Mouse (Mus musculus) midbrain, embryonic 15.5 days (tissue): ENCODE measurements around the gene Slc25a45. TPM values are rescaled to one million over a fixed set of nuclear protein-coding genes. Genes with fewer than 3 reads are reported as not detected.

Experiments
- ATAC-seq: fragments of 200-750 bp; cut with Nextera tagmentation; replicated peaks from 2 replicates; pipeline ENCODE4 v1.8.0; 2017; ENCODE audit warnings: moderate TSS enrichment
- H3K27ac ChIP-seq: fragments of 300-500 bp; sonication (generic); 2 replicates; pipeline ENCODE4 v1.5.1; 2015; ENCODE audit warnings: mild to moderate bottlenecking, inconsistent platforms
- H3K27me3 ChIP-seq: fragments of 300-500 bp; sonication (generic); replicated peaks from 2 replicates; pipeline ENCODE4 v1.6.1; 2015; ENCODE audit warnings: inconsistent platforms
- H3K36me3 ChIP-seq: fragments of 300-500 bp; sonication (generic); replicated peaks from 2 replicates; pipeline ENCODE4 v1.6.1; 2015; ENCODE audit warnings: inconsistent platforms
- H3K4me1 ChIP-seq: fragments of 300-500 bp; sonication (generic); 2 replicates; pipeline ENCODE4 v1.6.1; 2015; ENCODE audit warnings: inconsistent platforms
- H3K4me2 ChIP-seq: fragments of 300-500 bp; sonication (generic); 2 replicates; pipeline ENCODE4 v1.6.1; 2015; ENCODE audit warnings: inconsistent platforms, mild to moderate bottlenecking, moderate library complexity
- H3K4me3 ChIP-seq: fragments of 300-500 bp; sonication (generic); 2 replicates; pipeline ENCODE4 v1.5.1; 2015; ENCODE audit warnings: mild to moderate bottlenecking, inconsistent platforms
- H3K9ac ChIP-seq: fragments of 300-500 bp; sonication (generic); 2 replicates; pipeline ENCODE4 v1.6.1; 2015; ENCODE audit warnings: mild to moderate bottlenecking, inconsistent platforms
- H3K9me3 ChIP-seq: fragments of 300-500 bp; sonication (generic); 2 replicates; pipeline ENCODE4 v1.6.1; 2016; ENCODE audit warnings: inconsistent platforms
- WGBS: fragments of 180-500 bp; shearing (Covaris S2); methylation state at CpG from one replicate; pipeline ENCODE4 v1.1.7; 2015; ENCODE audit warnings: mixed read lengths; 5-methylcytosine and 5-hydroxymethylcytosine counted together
- polyA plus RNA-seq: library from polyadenylated mRNA; unstranded; fragments of >200 nt; fragmentation: Nextera tagmentation; extraction: Ambion mirVana; gene quantifications from 2 replicates; pipeline ENCODE4 v1.2.1, GENCODE M21; 2015

The Slc25a45 gene
- polyA plus RNA-seq, 1 experiment from 2014 or later = 2.0 TPM

DNA sequence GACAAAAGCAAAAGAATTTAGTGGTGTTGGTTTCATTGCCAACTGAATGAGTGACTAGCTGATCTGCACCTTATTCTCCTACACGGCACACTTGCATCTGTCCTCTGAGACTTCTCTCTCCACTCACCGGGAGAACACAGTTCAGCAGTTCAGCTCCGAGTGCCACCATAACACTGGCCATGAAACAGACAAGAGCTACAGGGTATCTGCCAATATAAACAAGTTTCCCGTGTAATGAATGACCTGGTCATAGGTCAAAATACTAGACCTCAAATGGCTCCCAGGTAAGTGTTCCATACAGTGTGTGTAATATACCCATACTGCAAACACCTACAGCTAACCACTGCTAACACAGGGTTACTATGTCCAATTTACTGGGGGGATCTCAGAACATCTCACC, 11.6 kb downstream of the Slc25a45 start:
- no peak overlapping the region for H3K4me3 ChIP-seq
- 66% methylated on average over 4 of the region's 4 CpGs for WGBS
- no peak for ATAC-seq

DNA sequence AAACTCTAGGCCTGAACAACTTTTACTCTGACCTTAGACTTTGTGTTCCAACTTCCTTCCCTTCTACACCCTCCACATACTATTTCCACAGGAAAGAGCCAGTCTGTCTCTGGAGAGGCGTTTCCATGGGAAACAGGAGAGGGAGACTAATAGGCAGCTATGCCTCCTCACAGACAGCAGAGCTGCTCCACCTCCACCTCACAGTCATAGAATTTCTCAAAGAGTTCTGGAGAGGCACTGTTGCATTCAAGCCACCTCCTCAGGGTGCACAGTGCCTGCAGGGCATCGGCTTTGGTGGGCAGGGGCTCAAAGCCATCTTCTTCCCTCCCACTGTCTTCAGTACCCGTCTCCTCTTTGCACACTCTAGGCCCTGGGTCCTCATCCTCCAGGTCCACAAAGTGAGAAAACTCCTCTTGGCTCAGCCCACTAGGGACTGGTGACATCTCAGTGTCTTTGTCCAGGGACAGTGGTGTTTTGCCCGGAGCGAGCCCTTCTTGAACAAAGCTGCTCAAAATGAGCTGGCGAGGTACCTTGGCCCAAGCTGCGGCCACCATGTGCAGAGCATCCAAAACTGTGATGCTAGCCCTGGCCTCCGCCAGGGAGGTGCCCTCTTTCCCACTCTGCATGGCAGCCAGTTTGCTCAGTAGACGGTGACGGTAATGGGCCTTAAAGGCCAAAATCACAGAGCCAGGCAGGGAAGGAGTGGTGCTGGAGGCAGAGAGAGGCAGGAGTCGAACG, 14.1 kb downstream of the Slc25a45 start:
- H3K27ac ChIP-seq = no peak overlapping the region
- H3K4me1 ChIP-seq = peaks cover 26% of the 10 kb centered on the region
- 93% methylated on average over 12 of the region's 12 CpGs for WGBS
- no peaks in the 10 kb centered on the region for H3K27me3 ChIP-seq
- H3K4me3 ChIP-seq = no peak overlapping the region
- peaks cover 4% of the 10 kb centered on the region; the same call in 1 of the 2 replicates for H3K36me3 ChIP-seq
- no peaks in the 10 kb centered on the region for H3K9me3 ChIP-seq
- no peak overlapping the region for H3K4me2 ChIP-seq
- no peak overlapping the region for H3K9ac ChIP-seq
- no peak for ATAC-seq

More for the DNA sequence above, 11.6 kb downstream of the Slc25a45 start:
- Histone ChIP-seq H3K9ac (no peak overlapping the region), H3K27ac (no peak overlapping the region), H3K36me3 (peaks cover 4% of the 10 kb centered on the region; the same call in 1 of the 2 replicates), H3K4me2 (no peak overlapping the region), H3K4me1 (peaks cover 25% of the 10 kb centered on the region), H3K9me3 (no peaks in the 10 kb centered on the region), H3K27me3 (no peaks in the 10 kb centered on the region)

DNA sequence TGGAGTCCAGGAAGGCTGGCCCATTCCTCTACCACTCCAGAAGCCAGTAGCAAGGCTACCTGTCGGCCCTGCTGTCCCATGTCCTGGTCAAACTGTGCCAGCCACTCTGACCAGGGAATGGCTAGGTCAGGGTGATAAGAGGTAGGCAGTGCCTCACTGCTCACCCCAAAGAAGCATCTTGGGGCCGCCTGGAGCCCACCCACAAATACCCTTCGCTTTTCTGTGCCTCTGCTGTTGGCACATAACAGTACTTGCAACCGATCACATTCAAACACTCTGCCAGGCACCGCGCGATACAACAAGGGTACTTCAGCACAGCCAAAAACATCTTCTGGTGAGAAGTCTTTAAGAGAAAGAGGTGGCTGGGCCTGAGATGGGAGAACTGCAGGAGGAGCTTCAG, 14.7 kb downstream of the Slc25a45 start:
- Histone ChIP-seq H3K27me3 (no peaks in the 10 kb centered on the region), H3K36me3 (peaks cover 4% of the 10 kb centered on the region; the same call in 1 of the 2 replicates), H3K4me3 (no peak overlapping the region), H3K9me3 (no peaks in the 10 kb centered on the region), H3K9ac (no peak overlapping the region), H3K4me1 (peaks cover 26% of the 10 kb centered on the region), H3K4me2 (peak overlapping the region; percentile 68; the same call in 1 of the 2 replicates), H3K27ac (no peak overlapping the region)
- no peak for ATAC-seq
- 93% methylated on average over 7 of the region's 7 CpGs for WGBS

DNA sequence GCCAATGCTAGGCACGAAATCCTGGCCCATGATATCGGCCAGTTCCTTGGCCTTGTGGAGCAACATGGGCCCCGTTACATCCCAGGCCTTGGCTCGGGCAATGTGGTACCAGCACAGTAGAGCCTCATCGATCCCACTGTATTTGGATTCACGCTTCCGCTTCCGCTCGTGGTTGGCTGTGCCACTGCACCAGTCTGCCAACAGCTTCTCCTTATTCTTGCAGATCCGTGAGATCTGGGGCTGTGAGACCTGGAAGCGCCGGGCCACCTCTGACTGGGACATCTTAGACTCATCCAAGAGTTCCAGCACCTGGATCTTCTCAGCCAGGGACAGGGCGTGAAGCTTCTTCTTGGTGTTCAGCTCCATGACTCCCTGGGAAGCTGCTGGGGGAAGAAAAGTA, 15.1 kb downstream of the Slc25a45 start:
- H3K4me1 ChIP-seq = peaks cover 26% of the 10 kb centered on the region
- peak overlapping the region; percentile 79 for H3K9ac ChIP-seq
- H3K27me3 ChIP-seq = no peaks in the 10 kb centered on the region
- ATAC-seq = no peak
- peak overlapping the region; percentile 67 for H3K4me3 ChIP-seq
- peaks cover 4% of the 10 kb centered on the region; the same call in 1 of the 2 replicates for H3K36me3 ChIP-seq
- H3K4me2 ChIP-seq = peak overlapping the region; percentile 68
- WGBS = 90% methylated on average over 13 of the region's 13 CpGs
- peak overlapping the region; percentile 84; the same call in 1 of the 2 replicates for H3K27ac ChIP-seq
- no peaks in the 10 kb centered on the region for H3K9me3 ChIP-seq

GRCm38 (mm10) chr19:5893282-5894001, 15.8 kb downstream of the Slc25a45 start:
- H3K4me2 ChIP-seq = peak overlapping the region; percentile 68
- no peaks in the 10 kb centered on the region for H3K27me3 ChIP-seq
- peaks cover 26% of the 10 kb centered on the region for H3K4me1 ChIP-seq
- peak; percentile 57 for ATAC-seq
- peak overlapping the region; percentile 84 for H3K27ac ChIP-seq
- peak overlapping the region; percentile 79 for H3K9ac ChIP-seq
- WGBS = 5% methylated on average over 30 of the region's 31 CpGs
- H3K4me3 ChIP-seq = peak overlapping the region; percentile 67
- no peaks in the 10 kb centered on the region for H3K9me3 ChIP-seq
- peaks cover 7% of the 10 kb centered on the region; the same call in 1 of the 2 replicates for H3K36me3 ChIP-seq

GRCm38 (mm10) chr19:5894002-5894678, 16.5 kb downstream of the Slc25a45 start, which contains the start of gene Tigd3:
Tigd3 (minus strand) TSS chr19:5894149.
- Histone ChIP-seq H3K27me3 (no peaks in the 10 kb centered on the region), H3K36me3 (peaks cover 9% of the 10 kb centered on the region), H3K4me2 (peak within 1 kb of the TSS; percentile 68), H3K4me3 (peak within 1 kb of the TSS; percentile 67), H3K9me3 (no peaks in the 10 kb centered on the region), H3K9ac (peak within 1 kb of the TSS; percentile 79), H3K27ac (peak within 1 kb of the TSS; percentile 84), H3K4me1 (peaks cover 23% of the 10 kb centered on the region)
- peak; percentile 97 for ATAC-seq
- WGBS = 5% methylated on average over 36 of the region's 36 CpGs

DNA sequence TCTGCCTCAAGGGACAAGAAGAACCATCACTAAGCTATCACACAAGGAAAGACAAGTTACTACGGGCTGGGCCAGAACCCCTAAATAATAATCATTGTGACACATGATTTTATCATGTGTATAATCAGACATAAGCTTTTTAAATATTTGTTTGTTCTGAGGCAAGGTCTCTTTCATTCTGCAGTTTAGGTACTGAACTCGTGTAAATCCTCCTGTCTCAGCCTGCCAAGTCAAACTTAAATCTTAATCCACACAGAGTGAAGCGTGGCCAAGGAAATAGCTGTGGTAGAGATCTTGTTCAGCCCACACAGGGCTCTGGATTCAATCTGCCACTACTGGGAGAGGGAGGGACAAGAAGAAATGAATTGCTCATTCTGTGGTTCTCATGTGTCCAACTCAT, 29.7 kb downstream of the Slc25a45 start:
- no peaks in the 10 kb centered on the region for H3K27me3 ChIP-seq
- ATAC-seq = no peak
- peaks cover 31% of the 10 kb centered on the region for H3K4me1 ChIP-seq
- peaks cover 46% of the 10 kb centered on the region for H3K36me3 ChIP-seq
- no peak overlapping the region for H3K4me3 ChIP-seq
- H3K9ac ChIP-seq = no peak overlapping the region
- WGBS = 86% methylated on average over 3 of the region's 3 CpGs
- no peak overlapping the region for H3K27ac ChIP-seq
- H3K4me2 ChIP-seq = no peak overlapping the region
- no peaks in the 10 kb centered on the region for H3K9me3 ChIP-seq

GRCm38 (mm10) chr19:5910221-5910620, 32.6 kb downstream of the Slc25a45 start:
- no peaks in the 10 kb centered on the region for H3K27me3 ChIP-seq
- H3K9ac ChIP-seq = peak overlapping the region; percentile 44
- H3K9me3 ChIP-seq = no peaks in the 10 kb centered on the region
- H3K27ac ChIP-seq = peak overlapping the region; percentile 66
- H3K36me3 ChIP-seq = peaks cover 16% of the 10 kb centered on the region
- peak overlapping the region; percentile 88 for H3K4me2 ChIP-seq
- H3K4me3 ChIP-seq = peak overlapping the region; percentile 25
- ATAC-seq = no peak
- H3K4me1 ChIP-seq = peaks cover 38% of the 10 kb centered on the region
- WGBS = 35% methylated on average over 6 of the region's 6 CpGs

GRCm38 (mm10) chr19:5911430-5912102, 34.0 kb downstream of the Slc25a45 start:
- Histone ChIP-seq H3K27ac (peak overlapping the region; percentile 85), H3K27me3 (no peaks in the 10 kb centered on the region), H3K9me3 (no peaks in the 10 kb centered on the region), H3K36me3 (peaks cover 3% of the 10 kb centered on the region), H3K4me3 (peak overlapping the region; percentile 96), H3K9ac (peak overlapping the region; percentile 87), H3K4me1 (peaks cover 38% of the 10 kb centered on the region), H3K4me2 (peak overlapping the region; percentile 88)
- ATAC-seq = no peak
- 4% methylated on average over 14 of the region's 14 CpGs for WGBS

- H3K4me1 ChIP-seq = peaks cover 38% of the 10 kb centered on the region
- H3K4me3 ChIP-seq = peak overlapping the region; percentile 96
- peak; percentile 91 for ATAC-seq
- peaks cover 3% of the 10 kb centered on the region; the same call in 1 of the 2 replicates for H3K36me3 ChIP-seq
- peak overlapping the region; percentile 85 for H3K27ac ChIP-seq
- peak overlapping the region; percentile 88 for H3K4me2 ChIP-seq
- no peaks in the 10 kb centered on the region for H3K27me3 ChIP-seq
- H3K9ac ChIP-seq = peak overlapping the region; percentile 87
- H3K9me3 ChIP-seq = no peaks in the 10 kb centered on the region
- under 1% methylated on average over 59 of the region's 59 CpGs for WGBS
These were observed 34.7 kb downstream of the Slc25a45 start for GRCm38 (mm10) chr19:5912103-5913006.
